Mouse (Mus musculus) embryonic facial prominence, embryonic 12.5 days (tissue): ENCODE measurements around the gene Gtf3c6. TPM values are rescaled to one million over a fixed set of nuclear protein-coding genes. Genes with fewer than 3 reads are reported as not detected.

Experiments used
- ATAC-seq: fragments of 200-750 bp; cut with Nextera tagmentation; 2 replicates; pipeline ENCODE4 v1.8.0; 2017; ENCODE audit not compliant: insufficient number of reproducible peaks, insufficient read depth, low FRiP score, low TSS enrichment
- H3K27ac ChIP-seq: fragments of 300-500 bp; sonication (generic); 2 replicates; pipeline ENCODE4 v1.5.1; 2016; ENCODE audit warnings: mild to moderate bottlenecking
- H3K27me3 ChIP-seq: fragments of 300-500 bp; sonication (generic); 2 replicates; pipeline ENCODE4 v1.6.1; 2016; ENCODE audit warnings: mild to moderate bottlenecking, moderate library complexity
- H3K36me3 ChIP-seq: fragments of 300-500 bp; sonication (generic); 2 replicates; pipeline ENCODE4 v1.6.1; 2016; ENCODE audit warnings: mild to moderate bottlenecking
- H3K4me1 ChIP-seq: fragments of 300-500 bp; sonication (generic); 2 replicates; pipeline ENCODE4 v1.6.1; 2016
- H3K4me2 ChIP-seq: fragments of 300-500 bp; sonication (generic); replicated peaks from 2 replicates; pipeline ENCODE4 v1.6.1; 2016; ENCODE audit warnings: mild to moderate bottlenecking, moderate library complexity
- H3K4me3 ChIP-seq: fragments of 300-500 bp; sonication (generic); 2 replicates; pipeline ENCODE4 v1.5.1; 2016; ENCODE audit warnings: mild to moderate bottlenecking
- H3K9ac ChIP-seq: fragments of 300-500 bp; sonication (generic); 2 replicates; pipeline ENCODE4 v1.6.1; 2016; ENCODE audit warnings: mild to moderate bottlenecking, moderate library complexity
- H3K9me3 ChIP-seq: fragments of 300-500 bp; sonication (generic); 2 replicates; pipeline ENCODE4 v1.6.1; 2016; ENCODE audit warnings: mild to moderate bottlenecking, moderate library complexity
- whole genome bisulfite sequencing: fragments of 180-500 bp; shearing (Covaris S2); methylation state at CpG from one replicate; pipeline ENCODE4 v1.1.7; 2016; 5-methylcytosine and 5-hydroxymethylcytosine counted together
- polyA plus RNA-seq: library from polyadenylated mRNA; unstranded; fragments of >200 nt; fragmentation: Nextera tagmentation; extraction: Ambion mirVana; gene quantifications from 2 replicates; pipeline ENCODE4 v1.2.1, GENCODE M21; 2016

Gene Gtf3c6
- polyA plus RNA-seq, 1 experiment from 2014 or later: 145 TPM

GRCm38 (mm10) chr10:40283636-40284035, 25.7 kb upstream of the Gtf3c6 start:
- H3K27ac ChIP-seq: no peak overlapping the region
- H3K4me3 ChIP-seq: no peak overlapping the region
- H3K4me1 ChIP-seq: no peaks in the 10 kb centered on the region
- H3K9ac ChIP-seq: no peak overlapping the region
- H3K27me3 ChIP-seq: no peaks in the 10 kb centered on the region
- no peak for ATAC-seq
- H3K36me3 ChIP-seq: peaks cover 25% of the 10 kb centered on the region
- WGBS: 93% methylated on average over 9 of the region's 9 CpGs
- no peak overlapping the region for H3K4me2 ChIP-seq
- H3K9me3 ChIP-seq: no peaks in the 10 kb centered on the region

GRCm38 (mm10) chr10:40281565-40281964, 23.7 kb upstream of the Gtf3c6 start:
- no peak for ATAC-seq
- H3K4me2 ChIP-seq: no peak overlapping the region
- no peaks in the 10 kb centered on the region for H3K4me1 ChIP-seq
- H3K27ac ChIP-seq: no peak overlapping the region
- no peak overlapping the region for H3K9ac ChIP-seq
- no peak overlapping the region for H3K4me3 ChIP-seq
- H3K36me3 ChIP-seq: peaks cover 18% of the 10 kb centered on the region
- H3K27me3 ChIP-seq: no peaks in the 10 kb centered on the region
- H3K9me3 ChIP-seq: no peaks in the 10 kb centered on the region
- 97% methylated on average over 2 of the region's 2 CpGs for WGBS

- Histone ChIP-seq H3K4me3 (no peak overlapping the region), H3K27ac (no peak overlapping the region), H3K9me3 (no peaks in the 10 kb centered on the region), H3K9ac (no peak overlapping the region), H3K36me3 (peaks cover 5% of the 10 kb centered on the region; the same call in 1 of the 2 replicates), H3K4me2 (no peak overlapping the region), H3K4me1 (no peaks in the 10 kb centered on the region), H3K27me3 (no peaks in the 10 kb centered on the region)
- 36% methylated on average over 5 of the region's 5 CpGs for WGBS
- no peak for ATAC-seq
Observed at GRCm38 (mm10) chr10:40278317-40278716, 20.4 kb upstream of the Gtf3c6 start.

- no peaks in the 10 kb centered on the region for H3K9me3 ChIP-seq
- ATAC-seq: no peak
- H3K27me3 ChIP-seq: no peaks in the 10 kb centered on the region
- H3K4me1 ChIP-seq: no peaks in the 10 kb centered on the region
- H3K4me3 ChIP-seq: no peak overlapping the region
- H3K4me2 ChIP-seq: no peak overlapping the region
- H3K36me3 ChIP-seq: no peaks in the 10 kb centered on the region
- H3K9ac ChIP-seq: no peak overlapping the region
- 55% methylated on average over 7 of the region's 7 CpGs for whole genome bisulfite sequencing
- no peak overlapping the region for H3K27ac ChIP-seq
Observed at GRCm38 (mm10) chr10:40275991-40276390, 18.1 kb upstream of the Gtf3c6 start.

GRCm38 (mm10) chr10:40273938-40274337, 16.0 kb upstream of the Gtf3c6 start:
- Histone ChIP-seq H3K27me3 (no peaks in the 10 kb centered on the region), H3K4me1 (no peaks in the 10 kb centered on the region), H3K9ac (no peak overlapping the region), H3K4me2 (no peak overlapping the region), H3K9me3 (no peaks in the 10 kb centered on the region), H3K4me3 (no peak overlapping the region), H3K36me3 (no peaks in the 10 kb centered on the region), H3K27ac (no peak overlapping the region)
- no peak for ATAC-seq
- WGBS: 70% methylated on average over 5 of the region's 5 CpGs

GRCm38 (mm10) chr10:40271216-40271615, 13.3 kb upstream of the Gtf3c6 start:
- Histone ChIP-seq H3K4me2 (no peak overlapping the region), H3K9me3 (no peaks in the 10 kb centered on the region), H3K27ac (no peak overlapping the region), H3K4me1 (no peaks in the 10 kb centered on the region), H3K36me3 (no peaks in the 10 kb centered on the region), H3K27me3 (no peaks in the 10 kb centered on the region), H3K4me3 (no peak overlapping the region), H3K9ac (no peak overlapping the region)
- WGBS: 82% methylated on average over 3 of the region's 3 CpGs
- ATAC-seq: no peak

GRCm38 (mm10) chr10:40264920-40265319, 7.0 kb upstream of the Gtf3c6 start:
- H3K4me1 ChIP-seq: peaks cover 5% of the 10 kb centered on the region; the same call in 1 of the 2 replicates
- H3K27me3 ChIP-seq: no peaks in the 10 kb centered on the region
- H3K9ac ChIP-seq: no peak overlapping the region
- H3K27ac ChIP-seq: no peak overlapping the region
- H3K36me3 ChIP-seq: no peaks in the 10 kb centered on the region
- no peak for ATAC-seq
- 88% methylated on average over 3 of the region's 3 CpGs for WGBS
- no peak overlapping the region for H3K4me3 ChIP-seq
- H3K9me3 ChIP-seq: no peaks in the 10 kb centered on the region
- no peak overlapping the region for H3K4me2 ChIP-seq

GRCm38 (mm10) chr10:40263691-40264090, 5.8 kb upstream of the Gtf3c6 start:
- H3K27ac ChIP-seq: no peak overlapping the region
- WGBS: 81% methylated on average over 4 of the region's 4 CpGs
- H3K4me1 ChIP-seq: peaks cover 5% of the 10 kb centered on the region; the same call in 1 of the 2 replicates
- no peak for ATAC-seq
- H3K9ac ChIP-seq: no peak overlapping the region
- no peak overlapping the region for H3K4me2 ChIP-seq
- H3K4me3 ChIP-seq: no peak overlapping the region
- H3K27me3 ChIP-seq: no peaks in the 10 kb centered on the region
- H3K36me3 ChIP-seq: no peaks in the 10 kb centered on the region
- H3K9me3 ChIP-seq: no peaks in the 10 kb centered on the region

GRCm38 (mm10) chr10:40262200-40262599, 4.3 kb upstream of the Gtf3c6 start:
- Histone ChIP-seq H3K4me2 (no peak overlapping the region), H3K4me1 (peaks cover 5% of the 10 kb centered on the region; the same call in 1 of the 2 replicates), H3K9me3 (no peaks in the 10 kb centered on the region), H3K36me3 (no peaks in the 10 kb centered on the region), H3K27me3 (no peaks in the 10 kb centered on the region), H3K9ac (no peak overlapping the region), H3K27ac (no peak overlapping the region), H3K4me3 (no peak overlapping the region)
- no peak for ATAC-seq
- WGBS: 87% methylated on average over 6 of the region's 6 CpGs

- Histone ChIP-seq H3K4me2 (no peak overlapping the region), H3K27me3 (no peaks in the 10 kb centered on the region), H3K4me1 (peaks cover 13% of the 10 kb centered on the region; the same call in 1 of the 2 replicates), H3K27ac (no peak overlapping the region), H3K9ac (no peak overlapping the region), H3K36me3 (no peaks in the 10 kb centered on the region), H3K4me3 (no peak overlapping the region), H3K9me3 (no peaks in the 10 kb centered on the region)
- no peak for ATAC-seq
- 55% methylated on average over 5 of the region's 5 CpGs for WGBS
Observed at GRCm38 (mm10) chr10:40260305-40260704, 2.4 kb upstream of the Gtf3c6 start.

- H3K36me3 ChIP-seq: 0 out of 2 replicates have a peak, but pooled peaks cover 4% of the 10 kb centered on the region
- no peak overlapping the region for H3K4me3 ChIP-seq
- H3K9me3 ChIP-seq: no peaks in the 10 kb centered on the region
- no peaks in the 10 kb centered on the region for H3K27me3 ChIP-seq
- 11% methylated on average over 8 of the region's 8 CpGs for WGBS
- 0 out of 2 replicates have a peak overlapping the region, but pooled peaks have one; percentile 2 for H3K4me2 ChIP-seq
- peaks cover 13% of the 10 kb centered on the region; the same call in 1 of the 2 replicates for H3K4me1 ChIP-seq
- no peak for ATAC-seq
- no peak overlapping the region for H3K27ac ChIP-seq
- no peak overlapping the region for H3K9ac ChIP-seq
Observed at GRCm38 (mm10) chr10:40259542-40259941, 1.6 kb upstream of the Gtf3c6 start.

GRCm38 (mm10) chr10:40258976-40259375, 1.1 kb upstream of the Gtf3c6 start:
- H3K27ac ChIP-seq: peak overlapping the region; percentile 96
- 6% methylated on average over 5 of the region's 5 CpGs for WGBS
- no peaks in the 10 kb centered on the region for H3K9me3 ChIP-seq
- no peak overlapping the region for H3K9ac ChIP-seq
- no peak for ATAC-seq
- H3K4me1 ChIP-seq: peaks cover 13% of the 10 kb centered on the region; the same call in 1 of the 2 replicates
- H3K4me2 ChIP-seq: peak overlapping the region; percentile 64
- H3K4me3 ChIP-seq: no peak overlapping the region
- H3K27me3 ChIP-seq: no peaks in the 10 kb centered on the region
- H3K36me3 ChIP-seq: peaks cover 8% of the 10 kb centered on the region
